Mouse (Mus musculus): Measurements from ENCODE around the gene Vegfb. TPM values are rescaled to one million over a fixed set of nuclear protein-coding genes. Genes with fewer than 3 reads are reported as not detected.

The Vegfb gene
- polyA plus RNA-seq, 1 experiment from 2014 or later = 57.6 TPM

DNA sequence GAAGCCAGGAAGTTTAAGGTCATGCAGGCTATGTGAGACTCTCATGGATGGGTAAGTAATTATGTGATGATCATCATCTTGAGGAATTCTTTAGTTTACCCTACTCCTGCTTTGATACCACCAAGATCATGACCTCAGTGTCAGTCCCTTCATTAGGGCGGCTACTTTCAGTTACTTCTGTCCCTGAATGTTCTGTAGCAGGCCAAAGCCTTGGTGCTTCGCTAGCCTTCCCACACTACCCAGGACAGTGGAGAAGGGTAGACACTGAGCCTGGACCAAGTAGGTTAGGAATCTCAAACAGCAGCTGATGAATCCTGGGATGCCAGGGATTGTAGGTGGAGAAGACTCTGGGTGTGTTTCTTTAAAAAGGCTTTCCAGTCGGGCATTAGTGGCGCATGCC is 6.0 kb downstream of the Vegfb start:
- no peak for ATAC-seq (ENCODE audit: low FRiP score)
- Histone ChIP-seq H3K9ac (no peak overlapping the region), H3K9me3 (ENCODE audit: control insufficient read depth, low read length) (no peaks in the 10 kb centered on the region), H3K27ac (no peak overlapping the region), H3K27me3 (ENCODE audit: control insufficient read depth, insufficient read depth, low read length) (no peaks in the 10 kb centered on the region), H3K4me2 (replicated peaks) (no peak overlapping the region), H3K4me1 (replicated peaks; ENCODE audit: control insufficient read depth, insufficient read depth, low read length) (peaks cover 25% of the 10 kb centered on the region), H3K4me3 (replicated peaks; ENCODE audit: low read length) (no peak overlapping the region), H3K36me3 (replicated peaks; ENCODE audit: control insufficient read depth, insufficient read depth) (peaks cover 53% of the 10 kb centered on the region)
- no peak for DNase-seq (ENCODE audit: low spot score)
- 92% methylated on average over 4 of the region's 4 CpGs for WGBS

DNA sequence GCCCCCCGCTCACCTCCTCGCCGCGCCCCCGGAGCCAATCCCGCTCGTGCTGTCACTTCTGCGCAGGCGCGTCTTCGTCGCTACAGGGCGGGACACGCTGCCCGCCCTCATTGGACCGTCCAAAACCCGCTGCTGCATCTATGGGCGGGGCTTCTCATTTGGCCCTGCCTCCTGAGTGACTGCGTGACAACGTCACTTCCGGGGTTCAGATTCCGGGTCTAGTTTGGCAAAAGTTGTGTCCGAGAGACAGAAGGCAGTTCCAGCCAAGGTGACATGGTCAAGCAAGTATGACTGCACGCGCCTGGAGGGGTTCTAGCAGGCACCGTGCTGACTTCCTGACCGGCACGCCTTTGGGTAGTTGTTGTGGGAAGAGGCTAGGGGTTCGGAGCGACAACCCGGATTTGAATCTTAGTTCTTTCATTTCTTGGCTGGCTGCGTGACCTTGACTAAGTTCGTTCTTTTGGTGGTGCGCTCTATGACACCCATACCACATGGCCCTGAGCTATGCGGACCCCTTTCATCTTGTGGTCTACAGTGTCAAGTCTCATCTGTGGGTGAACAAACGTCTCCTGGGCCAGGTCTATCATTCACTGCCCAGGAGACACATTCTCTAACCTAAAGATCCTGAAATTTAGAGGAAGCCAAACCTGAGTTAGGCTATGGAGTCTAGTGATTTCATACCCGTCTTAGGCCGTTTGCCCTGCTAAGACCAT is 6.9 kb downstream of the Vegfb start, which contains the start of gene Fkbp2:
Gene Fkbp2, minus strand, starts transcription at position 121 of the 713 bp plus-strand sequence.
- ATAC-seq (ENCODE audit: low FRiP score) (peak; percentile 84), DNase-seq (ENCODE audit: low spot score) (peak; percentile 98)
- Histone ChIP-seq H3K4me3 (replicated peaks; ENCODE audit: low read length) (peak within 1 kb of the TSS; percentile 51), H3K27me3 (ENCODE audit: control insufficient read depth, insufficient read depth, low read length) (no peaks in the 10 kb centered on the region), H3K36me3 (replicated peaks; ENCODE audit: control insufficient read depth, insufficient read depth) (peaks cover 51% of the 10 kb centered on the region), H3K27ac (peak within 1 kb of the TSS; percentile 93), H3K4me2 (replicated peaks) (peak within 1 kb of the TSS; percentile 63), H3K9me3 (ENCODE audit: control insufficient read depth, low read length) (no peaks in the 10 kb centered on the region), H3K9ac (peak within 1 kb of the TSS; percentile 65), H3K4me1 (replicated peaks; ENCODE audit: control insufficient read depth, insufficient read depth, low read length) (peaks cover 26% of the 10 kb centered on the region)
- WGBS = 2% methylated on average over 37 of the region's 38 CpGs

DNA sequence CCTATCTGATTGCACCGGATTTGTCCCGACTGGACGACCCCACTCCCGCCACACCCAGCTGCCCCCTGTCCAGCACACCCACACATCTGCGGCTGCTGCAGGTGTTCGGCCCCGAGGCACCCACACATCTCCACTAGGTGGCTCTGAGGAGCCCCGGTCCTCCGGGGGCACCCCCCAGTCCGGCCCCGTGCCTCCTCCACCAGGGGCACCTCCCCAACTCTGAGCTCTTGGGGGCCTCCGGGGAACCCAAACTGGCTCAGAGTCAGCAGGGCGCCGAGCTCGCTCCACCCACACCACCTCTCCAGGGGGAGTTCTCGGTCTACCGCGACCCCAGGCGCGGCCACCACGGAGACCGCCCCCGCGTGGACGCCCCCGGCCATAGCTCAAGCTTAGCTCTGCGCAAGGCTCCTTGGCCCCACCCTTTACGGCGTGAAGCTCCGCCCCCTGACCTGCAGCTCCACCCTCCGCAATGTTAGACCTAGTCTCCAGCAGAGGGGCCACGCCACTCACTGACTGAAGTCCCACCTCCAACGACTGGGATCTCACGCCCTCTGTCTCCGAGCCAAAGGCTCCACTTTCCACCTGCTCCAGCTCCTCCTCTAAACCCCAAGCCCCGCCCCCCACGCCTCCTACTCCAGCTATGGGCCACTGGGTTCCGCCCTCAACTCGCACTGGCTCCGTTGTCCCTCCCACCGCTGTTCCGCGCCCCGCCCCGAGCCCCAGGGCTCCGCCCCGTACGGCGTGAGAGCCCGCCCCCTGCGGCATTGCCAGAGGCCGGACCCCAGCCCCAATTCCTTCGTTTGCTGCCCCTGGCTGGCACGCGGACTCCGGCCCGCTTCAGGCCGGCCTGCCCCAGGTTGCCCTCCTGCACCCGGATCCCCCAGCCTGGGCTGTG is 7.7 kb downstream of the Vegfb start:
- Histone ChIP-seq H3K27me3 (ENCODE audit: control insufficient read depth, insufficient read depth, low read length) (no peaks in the 10 kb centered on the region), H3K27ac (peak overlapping the region; percentile 93), H3K9ac (peak overlapping the region; percentile 65), H3K9me3 (ENCODE audit: control insufficient read depth, low read length) (no peaks in the 10 kb centered on the region), H3K4me2 (replicated peaks) (peak overlapping the region; percentile 63), H3K4me1 (replicated peaks; ENCODE audit: control insufficient read depth, insufficient read depth, low read length) (peaks cover 26% of the 10 kb centered on the region), H3K36me3 (replicated peaks; ENCODE audit: control insufficient read depth, insufficient read depth) (peaks cover 43% of the 10 kb centered on the region), H3K4me3 (replicated peaks; ENCODE audit: low read length) (peak overlapping the region; percentile 51)
- under 1% methylated on average over 59 of the region's 59 CpGs for WGBS
- peak; percentile 94 for DNase-seq (ENCODE audit: low spot score)
- peak; percentile 90 for ATAC-seq (ENCODE audit: low FRiP score)

DNA sequence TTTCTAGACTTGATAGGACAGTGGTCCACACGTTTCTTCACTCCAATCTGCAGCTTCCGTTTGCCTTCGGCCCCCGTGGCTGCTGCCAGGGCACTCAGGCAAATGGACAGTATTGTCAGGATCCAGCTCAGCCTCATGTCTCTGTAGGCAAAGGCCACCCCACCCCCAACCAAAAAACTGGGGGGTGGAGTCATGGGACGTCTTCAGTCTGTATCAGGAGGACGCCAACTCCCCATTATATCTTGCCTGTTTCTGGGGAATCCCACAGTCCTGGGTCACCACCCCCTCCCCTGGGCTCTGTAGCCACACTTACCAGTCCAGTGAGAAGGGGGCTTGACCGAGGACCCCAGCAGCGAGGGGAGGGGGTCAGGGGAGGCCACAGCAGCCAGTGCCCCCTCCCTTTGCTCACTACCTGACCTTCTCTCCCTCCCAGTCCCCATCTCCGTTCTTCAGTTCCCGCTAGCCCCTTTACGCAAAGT is 8.4 kb downstream of the Vegfb start:
- WGBS = 8% methylated on average over 11 of the region's 11 CpGs
- Histone ChIP-seq H3K9me3 (ENCODE audit: control insufficient read depth, low read length) (no peaks in the 10 kb centered on the region), H3K27me3 (ENCODE audit: control insufficient read depth, insufficient read depth, low read length) (no peaks in the 10 kb centered on the region), H3K27ac (peak overlapping the region; percentile 93), H3K4me1 (replicated peaks; ENCODE audit: control insufficient read depth, insufficient read depth, low read length) (peaks cover 26% of the 10 kb centered on the region), H3K4me3 (replicated peaks; ENCODE audit: low read length) (peak overlapping the region; percentile 51), H3K9ac (peak overlapping the region; percentile 62), H3K4me2 (replicated peaks) (peak overlapping the region; percentile 63), H3K36me3 (replicated peaks; ENCODE audit: control insufficient read depth, insufficient read depth) (peaks cover 39% of the 10 kb centered on the region)
- DNase-seq (ENCODE audit: low spot score) (no peak), ATAC-seq (ENCODE audit: low FRiP score) (no peak)

DNA sequence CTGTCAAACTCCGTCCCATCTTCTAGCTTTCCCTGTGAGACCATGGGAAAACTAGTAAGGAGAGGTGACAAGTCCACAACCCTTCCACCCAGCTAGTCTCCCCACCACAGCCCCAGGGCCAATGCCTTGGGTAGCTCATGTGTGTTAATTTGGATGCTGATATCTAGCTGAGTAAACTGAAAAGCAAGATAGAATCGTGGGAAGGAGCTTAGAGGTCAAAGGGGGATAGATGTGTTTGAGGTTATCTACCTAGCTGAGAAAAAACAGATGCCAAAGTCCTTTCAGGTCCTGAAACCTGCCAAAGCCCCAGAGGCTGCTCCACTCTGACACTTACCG is 8.8 kb downstream of the Vegfb start:
- no peak for DNase-seq (ENCODE audit: low spot score)
- Histone ChIP-seq H3K4me1 (replicated peaks; ENCODE audit: control insufficient read depth, insufficient read depth, low read length) (peaks cover 26% of the 10 kb centered on the region), H3K27ac (no peak overlapping the region), H3K9me3 (ENCODE audit: control insufficient read depth, low read length) (no peaks in the 10 kb centered on the region), H3K4me3 (replicated peaks; ENCODE audit: low read length) (peak overlapping the region; percentile 51), H3K4me2 (replicated peaks) (peak overlapping the region; percentile 63), H3K27me3 (ENCODE audit: control insufficient read depth, insufficient read depth, low read length) (no peaks in the 10 kb centered on the region), H3K36me3 (replicated peaks; ENCODE audit: control insufficient read depth, insufficient read depth) (peaks cover 34% of the 10 kb centered on the region), H3K9ac (peak overlapping the region; percentile 62)
- 48% methylated on average over 3 of the region's 3 CpGs for WGBS
- no peak for ATAC-seq (ENCODE audit: low FRiP score)

DNA sequence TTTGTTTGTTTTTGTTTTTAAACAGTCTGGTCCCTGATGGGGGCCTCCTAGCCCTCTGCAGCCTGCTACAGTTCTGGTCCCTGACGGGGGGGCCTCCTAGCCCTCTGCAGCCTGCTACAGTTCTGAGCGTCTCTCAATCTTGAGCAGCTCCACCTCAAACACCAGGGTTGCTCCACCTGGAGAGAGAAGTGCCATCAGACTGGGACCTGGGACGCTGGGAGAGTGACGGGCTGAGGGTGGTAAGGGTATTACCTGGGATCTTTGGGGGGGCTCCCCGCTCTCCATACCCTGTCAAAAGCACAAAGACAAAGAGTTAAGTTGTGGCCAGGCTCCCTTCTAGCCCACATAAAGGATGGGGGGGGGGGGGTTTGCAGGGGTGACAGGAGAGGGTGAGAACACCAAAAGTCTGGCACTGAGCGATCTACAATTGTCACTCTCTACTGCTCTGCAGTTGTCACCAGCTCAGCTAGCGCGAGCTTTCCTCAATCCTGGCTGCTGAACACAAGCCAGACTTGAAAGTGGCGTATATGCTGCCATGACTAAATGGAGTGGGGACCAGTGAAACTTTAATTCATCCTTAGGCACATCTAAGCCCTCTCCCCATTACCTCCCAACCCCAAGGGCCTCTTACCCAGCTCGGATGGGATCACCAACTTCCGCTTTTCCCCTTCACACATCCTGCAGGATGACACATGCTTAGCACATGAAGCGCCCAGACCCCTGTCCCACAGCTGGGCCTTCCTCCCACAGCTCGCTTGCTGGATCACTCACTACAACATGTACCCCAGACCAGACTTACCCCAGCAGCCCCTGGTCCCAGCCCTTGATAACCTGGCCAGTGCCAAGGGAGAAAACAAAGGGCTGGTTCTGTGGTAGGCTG is 9.5 kb downstream of the Vegfb start:
- peak overlapping the region; percentile 62 for H3K9ac ChIP-seq
- H3K36me3 ChIP-seq (replicated peaks; ENCODE audit: control insufficient read depth, insufficient read depth) = peaks cover 31% of the 10 kb centered on the region
- no peaks in the 10 kb centered on the region for H3K9me3 ChIP-seq (ENCODE audit: control insufficient read depth, low read length)
- no peak for ATAC-seq (ENCODE audit: low FRiP score)
- no peak for DNase-seq (ENCODE audit: low spot score)
- H3K4me2 ChIP-seq (replicated peaks) = peak overlapping the region; percentile 63
- H3K4me1 ChIP-seq (replicated peaks; ENCODE audit: control insufficient read depth, insufficient read depth, low read length) = peaks cover 26% of the 10 kb centered on the region
- no peak overlapping the region for H3K27ac ChIP-seq
- 84% methylated on average over 13 of the region's 13 CpGs for WGBS
- H3K27me3 ChIP-seq (ENCODE audit: control insufficient read depth, insufficient read depth, low read length) = no peaks in the 10 kb centered on the region
- peak overlapping the region; percentile 51 for H3K4me3 ChIP-seq (replicated peaks; ENCODE audit: low read length)

DNA sequence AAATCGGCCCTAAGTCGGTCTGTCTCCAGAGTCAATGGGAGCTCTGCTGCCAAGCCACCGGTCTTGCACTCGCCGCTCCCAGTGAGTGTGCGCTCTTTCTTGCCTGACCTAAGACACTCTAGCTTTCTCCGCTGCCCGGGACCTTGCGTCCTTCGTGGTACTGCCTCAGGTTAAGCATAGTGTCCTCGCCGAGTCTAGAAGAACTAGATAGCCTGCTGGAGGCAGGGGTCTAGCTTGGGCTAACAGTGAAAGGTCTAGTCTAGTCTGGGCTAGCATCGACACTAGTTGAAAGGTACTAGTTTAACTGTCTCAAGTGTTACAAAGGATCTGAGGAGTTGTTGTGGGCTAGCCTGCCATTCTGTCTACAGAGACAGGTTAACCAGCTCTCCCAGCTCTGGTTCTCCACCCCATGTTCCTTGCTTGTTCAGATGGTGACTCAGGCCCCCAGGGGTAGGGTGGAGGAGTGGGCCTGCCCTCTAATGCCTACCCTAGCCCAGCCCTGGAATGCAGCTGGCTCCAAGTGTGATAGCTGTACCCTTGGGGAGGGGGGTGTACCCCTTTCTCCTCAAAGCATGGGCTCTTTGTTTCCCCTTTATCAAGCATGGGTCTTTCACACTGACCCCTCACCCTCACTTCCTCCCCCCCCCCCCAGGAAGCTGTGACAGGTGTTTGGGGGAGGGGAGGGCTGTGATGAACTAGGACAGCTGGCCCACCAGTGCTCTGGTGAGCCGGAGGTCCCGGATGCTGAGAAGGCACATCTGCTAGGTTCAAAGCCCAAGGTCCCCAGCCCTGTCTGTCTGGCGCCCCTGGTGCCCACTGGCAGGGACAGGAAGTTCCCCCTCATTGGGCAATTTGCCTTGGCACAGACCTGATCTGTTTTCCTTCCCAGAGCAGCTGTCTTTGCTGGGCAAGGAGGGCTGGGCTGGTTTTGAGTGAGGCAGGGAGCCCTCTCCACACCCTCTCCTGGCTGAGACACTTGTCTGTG is 11.6 kb downstream of the Vegfb start, which contains the start of gene Plcb3:
Gene Plcb3, minus strand, starts transcription at position 934 of the 985 bp plus-strand sequence.
- no peaks in the 10 kb centered on the region for H3K27me3 ChIP-seq (ENCODE audit: control insufficient read depth, insufficient read depth, low read length)
- ATAC-seq (ENCODE audit: low FRiP score) (no peak), DNase-seq (ENCODE audit: low spot score) (peak; percentile 77)
- H3K4me2 ChIP-seq (replicated peaks) = peak within 1 kb of the TSS; percentile 81
- H3K4me3 ChIP-seq (replicated peaks; ENCODE audit: low read length) = peak within 1 kb of the TSS; percentile 66
- H3K9ac ChIP-seq = peak within 1 kb of the TSS; percentile 80
- H3K4me1 ChIP-seq (replicated peaks; ENCODE audit: control insufficient read depth, insufficient read depth, low read length) = peaks cover 23% of the 10 kb centered on the region
- peaks cover 22% of the 10 kb centered on the region for H3K36me3 ChIP-seq (replicated peaks; ENCODE audit: control insufficient read depth, insufficient read depth)
- H3K27ac ChIP-seq = peak within 1 kb of the TSS; percentile 95
- 0% methylated on average over 16 of the region's 16 CpGs for WGBS
- no peaks in the 10 kb centered on the region for H3K9me3 ChIP-seq (ENCODE audit: control insufficient read depth, low read length)
